Mouse (Mus musculus) naive thymus-derived CD4-positive, alpha-beta T cell, adult 2 months (primary cell): ENCODE results near the gene Hif3a.
"Not testable (repeated sequence)": the region's sequence is repeated elsewhere in the genome, so short reads cannot be mapped to it uniquely, and the experiment has no call there.

Experiments used
- DNase-seq: peaks from one replicate; pipeline ENCODE4 v3.0.0-alpha.2; 2011; ENCODE audit warnings: low read depth

Gene Hif3a

GRCm38 (mm10) chr7:17062389-17062788 lies at the start of gene Hif3a:
TSS of gene Hif3a (minus strand) at chr7:17062427.
- no peak for DNase-seq

- not testable (repeated sequence) for DNase-seq
Observed at GRCm38 (mm10) chr7:17101631-17102030, 39.4 kb upstream of the Hif3a start.

DNA sequence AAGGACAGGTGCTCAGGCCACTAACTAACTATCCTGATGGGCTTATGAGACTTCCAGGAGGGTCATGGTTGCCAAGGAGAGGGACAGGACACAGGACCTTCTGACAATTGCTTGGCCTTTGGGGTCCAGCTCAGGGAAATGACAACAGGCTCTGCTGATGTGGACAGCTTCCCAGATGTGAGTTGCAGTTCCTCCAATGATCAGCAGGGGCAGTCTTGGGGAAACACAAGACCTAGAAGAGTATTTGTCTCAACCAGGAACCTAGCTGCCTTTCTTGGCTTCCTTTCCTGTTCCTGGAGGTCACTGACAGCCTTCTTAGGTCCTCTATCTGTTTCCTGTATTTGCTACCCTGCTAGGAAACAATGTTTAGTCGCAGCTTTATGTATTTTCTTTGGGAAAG lies 29.1 kb upstream of the Hif3a start:
- DNase-seq, result peak; percentile 44

DNA sequence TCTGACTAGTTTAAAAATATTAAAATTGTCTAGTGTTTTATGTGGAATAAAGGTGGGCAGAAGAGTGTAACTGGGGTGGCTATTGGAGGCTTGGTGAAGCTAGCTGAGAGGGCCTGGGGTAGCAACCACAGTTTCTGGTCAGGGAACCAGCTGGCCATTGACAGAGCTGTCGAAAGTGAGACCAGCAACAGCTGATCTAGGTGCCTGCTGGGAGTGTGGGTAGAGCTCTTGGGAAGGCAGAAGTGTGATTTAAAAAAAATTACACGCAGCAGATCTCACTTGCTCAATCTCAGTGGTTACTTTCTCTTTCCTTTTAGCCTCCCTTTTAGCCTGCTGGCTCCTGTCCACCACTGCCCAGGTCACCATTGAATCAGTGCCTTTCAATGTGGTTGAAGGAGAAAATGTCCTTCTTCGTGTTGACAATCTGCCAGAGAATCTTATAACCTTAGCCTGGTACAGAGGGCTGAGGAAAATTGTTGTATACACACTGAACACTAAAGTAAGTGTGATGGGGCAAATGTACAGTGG lies 27.9 kb upstream of the Hif3a start:
- DNase-seq, result no peak

GRCm38 (mm10) chr7:17087731-17088130 lies 25.5 kb upstream of the Hif3a start:
- no peak for DNase-seq

- no peak for DNase-seq
Observed at GRCm38 (mm10) chr7:17082766-17083165, 20.5 kb upstream of the Hif3a start.

- no peak for DNase-seq
Observed at GRCm38 (mm10) chr7:17078076-17078654, 15.9 kb upstream of the Hif3a start.

DNA sequence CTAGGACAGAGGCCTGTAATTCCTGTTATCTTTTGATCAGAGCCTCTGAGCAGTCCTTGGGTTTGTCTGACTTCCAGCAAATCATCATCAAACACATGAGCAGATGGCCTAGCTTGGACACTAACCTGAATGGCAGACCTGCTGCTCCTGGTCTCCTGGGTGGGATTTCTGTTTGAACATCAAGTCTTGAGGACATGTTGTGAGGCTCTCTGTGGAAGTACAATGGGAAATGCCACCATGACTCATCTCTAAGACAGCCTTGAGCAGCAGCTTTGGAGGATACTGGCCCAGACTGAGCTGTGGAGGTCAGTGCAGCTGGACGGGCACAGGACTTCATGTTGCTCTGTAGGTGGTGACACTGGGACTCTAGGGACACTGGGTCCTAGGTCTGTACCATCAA lies 14.3 kb upstream of the Hif3a start:
- DNase-seq, result no peak

DNA sequence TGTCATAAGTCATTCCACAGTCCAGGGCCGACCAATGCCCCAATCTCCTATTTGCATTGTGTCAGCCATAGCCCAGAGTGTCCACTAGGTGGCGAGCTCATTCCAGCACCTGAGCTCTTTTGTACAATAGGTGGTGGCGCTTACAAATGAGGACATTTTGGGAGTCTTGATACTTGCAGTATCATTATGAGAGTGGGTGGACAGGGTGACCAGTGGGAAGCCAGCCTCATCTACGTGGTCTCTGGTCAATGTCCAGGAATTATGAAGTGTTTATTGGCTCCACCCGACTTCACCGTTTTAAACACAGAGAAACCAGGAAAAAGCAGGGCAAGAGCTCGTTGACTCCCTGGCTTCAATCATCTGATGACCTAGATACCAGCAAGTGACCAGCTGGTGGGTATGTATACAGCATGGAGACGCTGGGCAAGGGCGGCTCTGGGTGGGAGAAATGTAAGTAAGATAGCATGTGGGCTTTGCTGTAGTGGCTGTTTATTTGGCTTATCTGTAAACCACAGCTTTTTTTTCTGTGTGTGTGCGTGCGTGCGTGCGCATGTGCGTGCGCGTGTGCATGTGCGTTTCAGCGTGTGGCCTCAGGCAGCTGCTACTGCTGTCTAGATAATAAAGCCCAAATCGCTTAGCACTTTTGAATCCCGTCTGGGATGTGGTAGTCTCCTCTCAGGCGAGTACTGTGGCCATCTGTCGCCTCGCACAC lies 11.8 kb upstream of the Hif3a start, which contains the start of gene Psg16:
Gene Psg16, plus strand, starts transcription at position 137 of the 712 bp plus-strand sequence.
- peak; percentile 75 for DNase-seq

- no peak for DNase-seq
Observed at GRCm38 (mm10) chr7:17073513-17073903, 11.3 kb upstream of the Hif3a start.

DNA sequence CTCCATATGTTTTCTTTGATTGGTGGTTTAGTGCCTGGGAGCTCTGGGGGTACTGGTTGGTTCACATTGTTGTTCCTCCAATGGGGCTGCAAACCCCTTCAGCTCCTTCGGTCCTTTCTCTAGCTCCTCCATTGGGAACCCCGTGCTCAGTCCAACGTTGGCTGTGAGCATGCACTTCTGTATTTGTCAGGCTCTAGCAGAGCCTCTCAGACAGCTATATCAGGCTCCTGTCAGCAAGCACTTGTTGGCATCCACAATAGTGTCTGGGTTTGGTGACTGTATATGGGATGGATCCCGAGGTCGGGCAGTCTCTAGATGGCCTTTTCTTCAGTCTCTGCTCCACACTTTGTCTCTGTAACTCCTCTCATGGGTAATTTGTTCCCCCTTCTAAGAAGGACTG lies 5.4 kb upstream of the Hif3a start:
- not testable (repeated sequence) for DNase-seq

DNA sequence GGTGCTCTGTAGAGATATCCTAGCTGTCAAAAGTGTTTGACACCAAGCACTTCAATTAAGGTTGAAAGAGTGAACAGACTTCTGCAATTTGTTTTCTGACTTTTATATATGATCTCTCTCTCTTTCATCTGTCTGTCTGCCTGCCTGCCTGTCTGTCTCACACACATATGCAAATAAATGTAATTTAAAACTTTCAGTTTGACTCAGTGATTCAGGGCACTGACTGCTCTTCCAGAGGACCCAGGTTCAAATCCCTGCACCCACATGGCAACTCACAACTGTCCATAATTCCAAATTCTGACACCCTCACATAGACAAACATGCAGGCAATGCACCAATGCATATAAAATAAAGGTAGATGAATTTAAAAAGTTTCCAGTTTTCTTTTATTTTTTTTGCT lies 4.8 kb upstream of the Hif3a start:
- no peak for DNase-seq

DNA sequence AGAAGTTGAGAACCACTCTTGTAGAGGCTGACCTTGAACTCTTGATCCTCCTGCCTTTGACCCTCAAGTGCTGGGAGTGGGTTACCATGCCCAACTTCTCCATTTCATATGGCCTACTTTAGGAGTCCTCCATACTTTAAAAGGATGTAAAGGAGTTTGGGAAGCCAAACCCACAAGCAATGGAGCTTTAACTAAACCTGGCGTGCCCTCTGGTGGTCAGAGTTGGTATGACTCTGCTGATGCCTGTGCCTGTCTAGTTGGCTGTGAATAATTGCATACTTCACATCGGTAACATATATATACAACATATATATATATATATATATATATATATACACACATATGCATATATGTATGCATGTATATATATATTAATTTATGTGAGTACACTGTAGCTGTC lies 4.2 kb upstream of the Hif3a start:
- DNase-seq, result peak; percentile 83

DNA sequence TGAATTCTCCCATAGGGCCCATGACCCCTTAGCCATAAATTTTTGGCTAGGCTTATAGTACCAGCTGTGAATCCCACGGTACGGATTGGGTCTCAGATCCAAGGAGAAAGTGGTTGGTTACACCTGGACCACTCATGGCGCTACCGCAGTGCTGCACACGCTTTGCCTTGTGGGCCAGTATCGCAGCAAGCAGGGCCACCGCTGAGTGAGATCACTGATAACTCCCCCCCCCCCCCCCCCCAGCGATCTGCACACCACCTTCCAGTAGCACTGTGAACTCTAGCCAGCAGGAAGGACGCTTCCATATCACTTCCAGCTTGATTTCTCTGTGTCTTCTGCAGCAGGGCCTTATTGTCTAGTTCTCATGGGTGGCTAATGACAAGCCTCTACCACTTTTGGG lies 3.4 kb upstream of the Hif3a start:
- DNase-seq, result no peak

DNA sequence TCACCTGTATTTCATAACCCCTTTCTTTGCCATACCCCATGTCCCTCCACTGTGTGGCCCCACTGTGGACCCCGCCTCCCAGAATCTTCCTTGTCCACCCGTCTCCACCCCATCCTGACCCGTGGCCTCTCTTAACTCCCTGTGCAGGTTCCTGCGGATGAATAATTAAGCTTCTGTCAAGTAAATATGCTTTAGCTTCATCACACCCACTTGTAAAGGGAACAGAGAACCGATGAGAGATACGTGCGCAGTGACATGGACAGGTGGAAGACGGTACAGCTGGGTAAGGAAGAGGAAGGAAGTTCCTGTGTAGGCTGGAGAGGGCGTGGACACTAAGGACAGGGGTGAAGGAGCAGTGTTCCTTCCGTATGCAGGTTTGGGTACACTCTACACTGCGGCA lies 618 bp upstream of the Hif3a start:
- no peak for DNase-seq

DNA sequence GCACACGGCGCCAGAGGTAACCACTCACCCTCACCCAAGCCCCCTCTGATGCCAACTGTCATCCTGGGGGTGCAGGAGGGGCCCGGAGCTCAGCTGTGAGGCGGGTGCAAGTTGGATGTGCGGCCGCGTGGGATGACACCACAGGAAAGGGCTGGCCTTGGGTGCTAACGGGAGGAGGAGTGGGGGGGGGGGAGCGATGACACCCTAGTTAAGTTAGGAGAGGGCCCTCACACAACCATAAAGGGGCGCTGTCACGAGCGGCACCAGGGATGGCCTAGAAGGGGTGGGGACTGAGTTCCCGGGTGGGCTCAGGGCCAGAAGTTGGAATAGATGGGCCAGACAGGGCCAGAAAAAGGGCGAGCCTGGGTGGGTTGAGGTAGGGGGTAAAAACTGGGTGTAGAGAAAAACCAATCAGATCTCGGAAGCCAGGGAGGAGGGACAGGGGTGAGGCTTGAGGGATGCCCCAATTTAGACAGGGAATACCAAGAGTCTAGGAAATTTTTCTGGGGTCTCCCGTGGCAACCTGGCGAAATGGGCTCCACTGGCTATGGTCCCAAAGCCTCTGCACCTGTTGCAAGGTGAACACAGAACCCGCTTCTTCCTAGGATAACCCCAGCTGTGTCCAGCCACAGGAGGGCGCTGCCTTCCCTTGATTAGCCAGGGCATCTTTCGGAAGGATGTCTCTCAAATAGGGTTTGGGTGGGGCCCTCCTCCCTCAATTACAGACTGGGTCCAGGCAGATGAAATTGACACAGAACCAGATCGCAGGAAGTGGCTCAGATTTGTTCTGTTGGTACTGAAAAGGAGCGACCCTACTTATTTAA lies 1.2 kb downstream of the Hif3a start:
- DNase-seq, result no peak

DNA sequence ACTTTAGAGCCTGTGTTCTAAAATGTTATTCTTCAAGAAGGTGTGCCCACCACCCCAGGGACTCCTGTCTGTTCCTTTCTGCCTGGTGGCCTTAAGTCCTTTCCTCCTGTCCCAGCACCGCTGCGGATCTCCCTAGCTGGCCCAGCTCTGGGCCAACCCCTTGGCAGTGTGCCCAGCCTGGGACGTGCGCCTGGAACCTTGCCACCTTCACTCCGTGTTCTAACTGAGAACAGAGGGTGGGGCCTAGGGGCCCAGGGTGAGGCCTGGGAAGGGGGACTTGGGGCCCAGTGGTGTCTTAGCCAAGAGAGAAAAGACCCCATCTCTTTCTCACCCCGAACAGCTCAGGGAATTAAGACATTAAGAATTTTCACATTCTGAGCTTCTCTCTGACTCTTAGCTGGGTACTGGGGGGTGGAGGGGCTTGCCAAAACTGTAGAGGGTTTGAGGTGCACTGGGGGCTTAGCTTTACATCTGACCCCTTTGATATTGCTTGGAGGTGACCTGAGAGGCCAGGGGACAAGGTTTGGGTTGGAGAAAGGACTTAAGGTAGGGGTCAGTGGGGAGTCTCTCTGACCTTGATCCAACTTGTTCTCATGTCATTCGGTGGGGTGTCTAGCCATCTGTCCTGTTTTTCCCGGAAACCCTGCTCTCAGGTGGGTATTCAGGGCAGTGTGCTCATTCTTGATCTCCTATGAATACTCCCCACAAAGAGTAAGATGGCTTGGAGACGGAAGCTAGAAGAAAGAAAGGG lies 2.0 kb downstream of the Hif3a start:
- DNase-seq, result peak; percentile 56

DNA sequence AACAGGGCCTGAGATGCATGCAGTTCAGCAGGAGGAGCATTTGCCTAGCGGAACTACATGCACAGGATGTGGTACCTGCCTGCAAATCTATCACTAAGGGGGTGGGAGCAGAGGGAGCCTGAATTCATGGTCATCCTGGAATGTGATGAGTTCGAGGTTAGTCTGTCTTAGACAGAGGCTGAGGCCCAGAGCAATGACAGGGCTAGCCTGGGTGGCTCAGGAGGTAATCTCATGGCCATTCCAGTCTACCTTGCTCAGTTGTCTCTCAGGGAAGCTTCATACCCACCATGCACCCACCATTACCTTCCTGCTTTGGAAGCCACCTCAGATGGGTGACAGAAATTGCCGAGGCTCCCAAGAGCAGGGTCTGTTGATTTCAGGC lies 2.8 kb downstream of the Hif3a start:
- peak; percentile 56 for DNase-seq

DNA sequence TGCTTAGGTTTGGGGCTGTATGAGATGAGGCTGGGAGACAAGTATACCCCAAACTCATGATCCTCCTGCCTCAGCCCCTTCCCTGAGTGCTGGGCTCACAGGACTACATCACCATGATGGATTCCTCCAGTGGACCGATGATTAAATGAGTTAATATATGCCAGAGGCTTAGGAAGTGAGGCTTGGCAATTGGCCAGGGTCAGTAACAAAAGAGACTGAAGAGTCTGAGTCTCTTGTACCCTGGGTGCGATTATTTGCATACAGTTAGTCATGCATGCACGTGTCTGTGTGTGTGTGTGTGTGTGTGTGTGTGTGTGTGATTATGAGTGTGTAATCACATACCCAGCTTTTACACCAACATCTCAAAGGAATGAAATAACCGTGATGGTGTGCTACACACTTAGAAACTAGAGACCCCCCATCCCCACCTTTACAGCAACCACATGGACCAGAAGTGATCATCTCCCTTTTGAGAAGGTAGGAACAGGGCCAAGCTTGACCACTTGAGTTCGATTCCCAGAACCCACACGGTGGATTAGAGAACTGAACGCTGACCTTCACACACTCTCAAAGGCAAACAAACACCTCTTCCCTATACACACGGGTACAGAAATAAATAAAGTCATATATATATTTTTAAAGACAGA lies 3.3 kb downstream of the Hif3a start:
- DNase-seq, result peak; percentile 35

- peak; percentile 50 for DNase-seq
Observed at GRCm38 (mm10) chr7:17058071-17058689, 4.0 kb downstream of the Hif3a start.
